Mouse (Mus musculus) forebrain, postnatal 0 days (tissue): Measurements from ENCODE around the gene Cntn2. TPM values are rescaled to one million over a fixed set of nuclear protein-coding genes. Genes with fewer than 3 reads are reported as not detected.
"Not testable (repeated sequence)": the region's sequence is repeated elsewhere in the genome, so short reads cannot be mapped to it uniquely, and the experiment has no call there.

Experiments
- ATAC-seq: fragments of 200-750 bp; cut with Nextera tagmentation; 2 replicates; pipeline ENCODE4 v1.8.0; 2017; ENCODE audit warnings: mild to moderate bottlenecking, moderate library complexity
- DNase-seq: peaks from one replicate; pipeline ENCODE4 v3.0.0-alpha.2; 2015
- H3K27ac ChIP-seq: fragments of 300-500 bp; sonication (generic); 2 replicates; pipeline ENCODE4 v1.5.1; 2014; ENCODE audit warnings: low read depth, mild to moderate bottlenecking, antibody characterized with exemption, low read length, moderate library complexity, mixed read lengths
- H3K27me3 ChIP-seq: fragments of 300-500 bp; sonication (generic); 2 replicates; pipeline ENCODE4 v1.6.1; 2014; ENCODE audit warnings: mild to moderate bottlenecking, low read length, mixed read lengths; ENCODE audit not compliant: insufficient read depth
- H3K36me3 ChIP-seq: fragments of 300-500 bp; sonication (generic); 2 replicates; pipeline ENCODE4 v1.6.1; 2014; ENCODE audit warnings: mild to moderate bottlenecking, moderate library complexity; ENCODE audit not compliant: insufficient read depth
- H3K4me1 ChIP-seq: fragments of 300-500 bp; sonication (generic); 2 replicates; pipeline ENCODE4 v1.6.1; 2014; ENCODE audit warnings: antibody characterized with exemption; ENCODE audit not compliant: insufficient read depth
- H3K4me2 ChIP-seq: fragments of 300-500 bp; sonication (generic); 2 replicates; pipeline ENCODE4 v1.6.1; 2014; ENCODE audit warnings: low read depth, mild to moderate bottlenecking, moderate library complexity
- H3K4me3 ChIP-seq: fragments of 300-500 bp; sonication (generic); 2 replicates; pipeline ENCODE4 v1.5.1; 2014; ENCODE audit warnings: low read depth, low read length, mixed read lengths
- H3K9ac ChIP-seq: fragments of 300-500 bp; sonication (generic); 2 replicates; pipeline ENCODE4 v1.6.1; 2014; ENCODE audit warnings: mild to moderate bottlenecking
- H3K9me3 ChIP-seq: fragments of 300-500 bp; sonication (generic); 2 replicates; pipeline ENCODE4 v1.6.1; 2016; ENCODE audit warnings: low read length
- CTCF ChIP-seq: sonication (generic); IDR thresholded peaks from 2 replicates; pipeline ENCODE4 v1.5.1; 2016; ENCODE audit warnings: antibody characterized with exemption, control low read depth, low read depth
- WGBS: fragments of 180-500 bp; shearing (Covaris S2); extraction: QIAGEN DNeasy Blood & Tissue Kit; methylation state at CpG from one replicate; pipeline ENCODE4 v1.1.7; 2014; 5-methylcytosine and 5-hydroxymethylcytosine counted together
- polyA plus RNA-seq: library from polyadenylated mRNA; unstranded; fragments of >200 nt; fragmentation: Nextera tagmentation; extraction: Ambion mirVana; gene quantifications from 2 replicates; pipeline ENCODE4 v1.2.1, GENCODE M21; 2015
- total RNA-seq: library from RNA; depleted of rRNA; stranded (reverse); fragments of >200 nt; gene quantifications from 2 replicates; pipeline ENCODE4 v1.2.3, GENCODE M21; 2014; rRNA removed

The Cntn2 gene
- total and polyA plus RNA-seq, 2 experiments from 2014 or later: 43.9 to 101 TPM

DNA sequence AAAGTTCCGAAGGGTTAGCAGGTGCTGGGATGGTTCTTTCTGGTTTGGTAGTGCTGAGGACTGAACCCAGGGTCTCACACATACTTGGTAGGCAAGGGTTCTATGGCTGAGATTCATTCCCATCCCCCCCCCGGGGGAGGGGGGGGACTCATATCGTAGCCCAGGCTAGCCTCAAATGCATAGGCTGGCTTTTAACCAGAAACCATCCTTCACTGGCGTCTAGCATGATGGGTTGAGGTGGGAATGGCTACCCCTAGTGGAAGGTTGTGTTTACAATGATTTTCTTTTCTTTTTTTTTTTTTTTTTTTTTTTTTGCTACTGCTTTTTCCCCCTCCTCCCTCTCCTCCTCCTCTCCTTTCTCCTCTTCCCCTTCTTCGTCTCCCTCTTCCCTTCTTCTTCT lies 70.5 kb downstream of the Cntn2 start:
- 0 out of 2 replicates have a peak, but pooled peaks cover 3% of the 10 kb centered on the region for H3K4me1 ChIP-seq
- no peaks in the 10 kb centered on the region for H3K27me3 ChIP-seq
- no peak overlapping the region for H3K4me2 ChIP-seq
- no peaks in the 10 kb centered on the region for H3K9me3 ChIP-seq
- ATAC-seq (no peak), DNase-seq (peak; percentile 36)
- TF ChIP-seq CTCF: peak; percentile 67
- WGBS: 58% methylated on average over 5 of the region's 5 CpGs
- H3K36me3 ChIP-seq: no peaks in the 10 kb centered on the region
- H3K4me3 ChIP-seq: no peak overlapping the region
- no peak overlapping the region for H3K9ac ChIP-seq
- no peak overlapping the region for H3K27ac ChIP-seq

DNA sequence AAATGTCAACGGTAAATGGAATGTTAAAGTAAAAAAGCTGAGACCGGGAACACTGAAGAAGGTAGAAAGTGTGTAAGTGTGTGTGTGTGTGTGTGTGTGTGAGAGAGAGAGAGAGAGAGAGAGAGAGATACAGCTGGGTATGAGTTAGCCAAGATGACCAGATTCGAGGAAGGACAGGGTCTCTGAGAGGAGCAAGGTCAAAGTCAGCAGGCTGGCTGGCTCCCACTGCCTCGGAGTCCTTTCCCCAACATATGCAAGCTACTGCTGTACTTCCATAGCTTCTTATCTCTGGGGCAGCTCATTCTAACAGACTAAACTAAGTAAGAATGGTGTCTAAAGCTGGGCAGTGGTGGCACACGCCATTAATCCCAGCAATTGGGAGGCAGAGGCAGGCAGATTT lies 71.6 kb downstream of the Cntn2 start:
- no peak for TF ChIP-seq CTCF
- Histone ChIP-seq H3K4me3 (no peak overlapping the region), H3K9me3 (no peaks in the 10 kb centered on the region), H3K4me2 (no peak overlapping the region), H3K27me3 (no peaks in the 10 kb centered on the region), H3K36me3 (no peaks in the 10 kb centered on the region), H3K9ac (no peak overlapping the region), H3K27ac (no peak overlapping the region), H3K4me1 (0 out of 2 replicates have a peak, but pooled peaks cover 3% of the 10 kb centered on the region)
- WGBS: 92% methylated on average over 5 of the region's 5 CpGs
- no peak for ATAC-seq
- DNase-seq: no peak

DNA sequence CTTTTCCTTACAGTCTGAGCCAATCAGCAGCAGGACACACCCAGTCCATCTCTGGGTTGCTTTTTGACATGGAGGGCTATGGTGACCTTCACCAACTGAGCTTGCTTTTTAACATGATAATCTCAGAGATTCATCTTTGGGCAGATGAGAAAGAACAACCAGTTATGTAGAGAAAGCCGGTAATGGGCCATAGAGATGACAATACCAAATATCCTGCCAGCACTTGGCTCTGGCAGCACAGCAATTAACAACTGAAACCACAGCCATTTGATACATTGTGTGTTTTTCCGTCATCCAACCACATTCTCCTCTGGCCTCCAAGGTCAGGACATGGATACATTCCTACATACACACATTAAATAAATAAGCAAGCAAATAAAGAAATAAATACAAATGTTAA lies 72.0 kb downstream of the Cntn2 start:
- H3K27ac ChIP-seq: no peak overlapping the region
- no peak overlapping the region for H3K4me2 ChIP-seq
- no peaks in the 10 kb centered on the region for H3K9me3 ChIP-seq
- DNase-seq (no peak), ATAC-seq (no peak)
- no peak for TF ChIP-seq CTCF
- WGBS: 88% methylated on average over 2 of the region's 2 CpGs
- H3K27me3 ChIP-seq: no peaks in the 10 kb centered on the region
- no peak overlapping the region for H3K9ac ChIP-seq
- H3K4me1 ChIP-seq: 0 out of 2 replicates have a peak, but pooled peaks cover 3% of the 10 kb centered on the region
- H3K36me3 ChIP-seq: peaks cover 3% of the 10 kb centered on the region; the same call in 1 of the 2 replicates
- H3K4me3 ChIP-seq: no peak overlapping the region

DNA sequence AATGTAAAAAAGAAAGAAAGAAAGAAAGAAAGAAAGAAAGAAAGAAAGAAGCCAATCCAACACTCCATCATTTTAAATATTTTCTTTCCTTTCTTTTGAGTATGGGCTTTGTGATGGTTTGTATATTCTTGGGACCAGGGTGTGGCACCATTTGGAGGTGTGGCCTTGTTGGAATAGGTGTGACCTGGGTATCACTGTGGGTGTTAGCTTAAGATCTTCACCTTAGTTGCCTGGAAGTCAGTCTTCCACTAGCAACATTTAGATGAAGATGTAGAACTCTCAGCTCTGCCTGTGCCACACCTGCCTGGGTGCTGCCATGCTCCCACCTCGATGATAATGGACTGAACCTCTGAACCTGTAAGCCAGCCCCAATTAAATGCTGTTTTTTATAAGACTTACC lies 73.0 kb downstream of the Cntn2 start:
- H3K36me3 ChIP-seq: peaks cover 12% of the 10 kb centered on the region
- not testable (repeated sequence) for H3K9me3 ChIP-seq, H3K4me3 ChIP-seq, DNase-seq, ATAC-seq, H3K4me2 ChIP-seq, H3K27ac ChIP-seq, H3K9ac ChIP-seq, H3K27me3 ChIP-seq, H3K4me1 ChIP-seq
- 90% methylated on average over 1 of the region's 1 CpGs for WGBS

DNA sequence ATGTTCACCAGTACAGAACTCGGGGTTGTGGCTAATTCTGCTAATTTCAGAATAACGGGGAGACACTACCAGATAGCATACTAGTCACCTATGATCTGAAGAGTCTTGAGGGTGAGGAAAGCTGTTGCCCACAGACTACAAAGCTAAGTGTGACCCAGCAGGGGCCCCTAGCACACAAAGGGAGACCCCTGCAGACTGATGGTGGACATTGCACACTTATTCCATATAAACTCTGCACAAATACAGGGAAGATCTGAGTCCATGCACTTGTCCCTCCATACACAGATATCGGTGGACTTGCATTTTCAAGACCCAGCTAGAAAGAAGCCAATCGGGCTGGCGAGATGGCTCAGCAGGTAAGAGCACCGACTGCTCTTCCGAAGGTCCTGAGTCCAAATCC lies 73.5 kb downstream of the Cntn2 start:
- Histone ChIP-seq H3K4me3 (no peak overlapping the region), H3K4me1 (no peaks in the 10 kb centered on the region), H3K9me3 (no peaks in the 10 kb centered on the region), H3K36me3 (peaks cover 18% of the 10 kb centered on the region), H3K4me2 (no peak overlapping the region), H3K9ac (no peak overlapping the region), H3K27me3 (no peaks in the 10 kb centered on the region), H3K27ac (no peak overlapping the region)
- no peak for DNase-seq
- 95% methylated on average over 7 of the region's 7 CpGs for WGBS
- ATAC-seq: no peak
- peak; percentile 6; the same call in 1 of the 2 replicates for TF ChIP-seq CTCF

DNA sequence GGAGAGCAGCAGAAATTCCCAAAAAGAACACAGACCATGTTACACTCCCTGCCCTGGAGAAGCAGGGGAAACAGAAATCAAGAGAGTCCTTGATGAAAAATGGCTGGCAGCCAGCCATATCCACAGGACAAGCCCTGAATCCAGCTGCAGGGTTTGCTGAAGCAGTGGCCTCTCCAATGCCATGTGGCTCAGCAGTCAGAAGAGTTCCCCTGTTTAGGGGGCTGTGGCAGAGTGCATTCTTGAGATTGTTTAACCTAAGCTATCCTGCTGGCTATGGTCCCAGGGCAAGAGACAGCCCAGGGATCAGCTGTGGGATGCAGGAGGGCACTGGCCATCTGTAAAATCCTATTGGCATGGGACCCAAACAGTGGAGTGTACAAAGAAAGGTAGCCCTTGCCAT lies 74.1 kb downstream of the Cntn2 start:
- H3K4me3 ChIP-seq: no peak overlapping the region
- DNase-seq: peak; percentile 7
- H3K4me2 ChIP-seq: no peak overlapping the region

DNA sequence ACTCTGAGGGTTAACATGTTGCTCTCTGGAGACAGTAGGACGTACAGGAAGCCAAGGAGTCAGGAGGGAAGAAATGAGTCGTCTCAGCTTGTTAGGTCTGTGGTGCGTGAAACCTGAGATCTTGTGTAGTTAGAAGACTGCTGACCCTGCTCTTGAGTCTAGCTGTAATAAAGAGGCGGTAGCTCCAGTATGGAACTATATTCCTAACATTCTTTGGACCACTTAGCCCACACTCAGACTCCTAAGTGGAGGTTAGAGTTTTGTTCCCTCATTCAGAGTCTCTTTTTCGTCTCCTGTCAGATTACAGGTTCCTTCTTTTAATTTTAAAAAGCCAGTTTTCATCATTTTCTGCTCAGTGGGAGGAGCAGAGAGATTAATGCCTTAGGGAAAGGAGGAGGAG lies 78.4 kb downstream of the Cntn2 start:
- 82% methylated on average over 5 of the region's 5 CpGs for WGBS
- Histone ChIP-seq H3K27me3 (no peaks in the 10 kb centered on the region), H3K36me3 (peaks cover 46% of the 10 kb centered on the region), H3K9ac (no peak overlapping the region), H3K27ac (no peak overlapping the region), H3K4me3 (no peak overlapping the region), H3K4me2 (no peak overlapping the region), H3K9me3 (no peaks in the 10 kb centered on the region), H3K4me1 (no peaks in the 10 kb centered on the region)
- no peak for TF ChIP-seq CTCF
- no peak for ATAC-seq
- no peak for DNase-seq

More for the DNA sequence above, 74.1 kb downstream of the Cntn2 start:
- no peak overlapping the region for H3K9ac ChIP-seq
- no peaks in the 10 kb centered on the region for H3K4me1 ChIP-seq
- no peaks in the 10 kb centered on the region for H3K9me3 ChIP-seq
- TF ChIP-seq CTCF: no peak
- no peaks in the 10 kb centered on the region for H3K27me3 ChIP-seq
- ATAC-seq: no peak
- no peak overlapping the region for H3K27ac ChIP-seq
- peaks cover 24% of the 10 kb centered on the region for H3K36me3 ChIP-seq

Other genes starting within 250 kb of the Cntn2 start
- gene Klhdc8a, start 244.6 kb downstream of the Cntn2 start, total RNA-seq: 10.3 and 11.2 TPM in 2 replicates
- gene Klhdc8a, start 244.6 kb downstream of the Cntn2 start, polyA plus RNA-seq: 4.5 and 6.3 TPM in 2 replicates
- gene Nuak2, start 227.1 kb downstream of the Cntn2 start, total RNA-seq: 4.4 and 4.5 TPM in 2 replicates
- 4.3 and 6.8 TPM in 2 replicates for gene Nuak2, start 227.1 kb downstream of the Cntn2 start, polyA plus RNA-seq
- gene Tmcc2, start 152.0 kb downstream of the Cntn2 start, total RNA-seq: 104 TPM in 2 replicates
- 37.4 and 41.9 TPM in 2 replicates for gene Tmcc2, start 152.0 kb downstream of the Cntn2 start, polyA plus RNA-seq
- gene Dstyk, start 125.7 kb downstream of the Cntn2 start, total RNA-seq: 18.3 and 18.9 TPM in 2 replicates
- 4.8 and 6.0 TPM in 2 replicates for gene Dstyk, start 125.7 kb downstream of the Cntn2 start, polyA plus RNA-seq
- 33.6 and 33.7 TPM in 2 replicates for gene Rbbp5, start 65.9 kb downstream of the Cntn2 start, total RNA-seq
- 22.8 and 24.7 TPM in 2 replicates for gene Rbbp5, start 65.9 kb downstream of the Cntn2 start, polyA plus RNA-seq
- gene Tmem81, start 37.0 kb downstream of the Cntn2 start, total RNA-seq: 1.6 and 3.0 TPM in 2 replicates
- 0.49 and 0.90 TPM in 2 replicates for gene Tmem81, start 37.0 kb downstream of the Cntn2 start, polyA plus RNA-seq
- 42.2 and 55.2 TPM in 2 replicates for gene Nfasc, start 198.5 kb upstream of the Cntn2 start, total RNA-seq
- gene Nfasc, start 198.5 kb upstream of the Cntn2 start, polyA plus RNA-seq: 21.4 and 32.7 TPM in 2 replicates